Mouse (Mus musculus): Measurements from ENCODE around the gene Zfp786. TPM values are rescaled to one million over a fixed set of nuclear protein-coding genes. Genes with fewer than 3 reads are reported as not detected.

Zfp786 gene
- polyA plus RNA-seq, 1 experiment = 0.39 TPM

DNA sequence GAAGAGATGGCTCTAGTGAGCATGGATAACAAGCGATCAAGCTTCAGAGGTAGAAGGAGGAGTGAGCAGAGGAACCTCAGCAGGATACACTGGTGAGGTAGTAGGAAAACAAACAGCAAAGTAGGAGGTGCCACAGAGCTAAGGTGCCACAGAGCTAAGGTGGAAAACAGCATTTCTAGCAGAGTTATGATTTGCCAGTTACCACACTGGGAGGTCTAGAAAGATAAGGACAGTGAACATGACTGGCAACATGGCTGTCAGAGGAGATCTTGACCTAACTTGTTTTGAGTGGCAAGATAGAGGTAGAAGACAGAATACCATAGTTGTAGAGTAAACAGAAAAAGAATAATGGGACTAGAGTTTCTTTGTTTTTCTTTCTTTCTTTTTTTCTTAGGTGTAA, 11.7 kb upstream of the Zfp786 start:
- peaks cover 8% of the 10 kb centered on the region for H3K36me3 ChIP-seq (ENCODE audit: control insufficient read depth, insufficient read depth)
- H3K79me3 ChIP-seq (ENCODE audit: low read depth) = peaks cover 3% of the 10 kb centered on the region
- H3ac ChIP-seq (ENCODE audit: control insufficient read depth, insufficient read length, low read depth) = no peak overlapping the region
- peaks cover 13% of the 10 kb centered on the region for H3K79me2 ChIP-seq (ENCODE audit: control insufficient read depth, insufficient read depth)
- H3K4me3 ChIP-seq (ENCODE audit: insufficient read depth, poor library complexity, severe bottlenecking) = no peak overlapping the region
- no peaks in the 10 kb centered on the region for H3K27me3 ChIP-seq (ENCODE audit: control insufficient read depth, insufficient read depth, insufficient read length)
- TF ChIP-seq MYOG (IDR thresholded peaks at IDR 0.05; ENCODE audit: control insufficient read depth, extremely low read depth, insufficient read length) (no peak), CTCF (IDR thresholded peaks at IDR 0.05; ENCODE audit: control insufficient read depth, insufficient read depth, insufficient read length) (no peak), FOSL1 (IDR thresholded peaks at IDR 0.05; ENCODE audit: insufficient read depth, low read length, poor library complexity, severe bottlenecking) (no peak), CEBPB (IDR thresholded peaks at IDR 0.05; ENCODE audit: low read depth) (no peak), USF1 (IDR thresholded peaks at IDR 0.05; ENCODE audit: low read depth) (no peak), MYOD1 (IDR thresholded peaks at IDR 0.05; ENCODE audit: control insufficient read depth, insufficient read length, low read depth) (no peak), MAX (IDR thresholded peaks at IDR 0.05) (no peak)

DNA sequence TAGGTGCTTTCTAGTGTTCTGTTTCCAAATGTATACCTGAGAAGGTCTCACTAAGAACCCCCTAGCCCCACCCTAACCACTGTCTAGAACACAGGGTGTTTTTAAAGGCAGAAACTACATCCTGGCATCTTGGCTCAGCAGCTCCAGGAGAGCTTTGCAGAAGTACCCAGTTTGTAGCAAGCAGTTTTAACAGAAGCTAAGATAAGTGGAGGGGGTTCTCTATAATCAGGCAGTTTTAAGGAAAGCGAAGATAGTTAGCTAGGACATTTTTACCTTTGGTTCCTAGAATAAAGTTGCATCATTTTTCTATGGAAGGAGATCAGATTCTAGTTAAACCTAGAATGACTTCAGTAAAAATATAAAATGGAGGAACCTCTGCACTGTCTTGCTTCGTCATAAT, 11.2 kb upstream of the Zfp786 start:
- Histone ChIP-seq H3K79me2 (ENCODE audit: control insufficient read depth, insufficient read depth) (peaks cover 15% of the 10 kb centered on the region), H3K79me3 (ENCODE audit: low read depth) (peaks cover 6% of the 10 kb centered on the region), H3K36me3 (ENCODE audit: control insufficient read depth, insufficient read depth) (peaks cover 8% of the 10 kb centered on the region), H3K27me3 (ENCODE audit: control insufficient read depth, insufficient read depth, insufficient read length) (no peaks in the 10 kb centered on the region), H3ac (ENCODE audit: control insufficient read depth, insufficient read length, low read depth) (no peak overlapping the region), H3K4me3 (ENCODE audit: insufficient read depth, poor library complexity, severe bottlenecking) (no peak overlapping the region)
- TF ChIP-seq USF1 (IDR thresholded peaks at IDR 0.05; ENCODE audit: low read depth) (no peak), MYOD1 (IDR thresholded peaks at IDR 0.05; ENCODE audit: control insufficient read depth, insufficient read length, low read depth) (no peak), FOSL1 (IDR thresholded peaks at IDR 0.05; ENCODE audit: insufficient read depth, low read length, poor library complexity, severe bottlenecking) (no peak), CTCF (IDR thresholded peaks at IDR 0.05; ENCODE audit: control insufficient read depth, insufficient read depth, insufficient read length) (no peak), MYOG (IDR thresholded peaks at IDR 0.05; ENCODE audit: control insufficient read depth, extremely low read depth, insufficient read length) (no peak)

DNA sequence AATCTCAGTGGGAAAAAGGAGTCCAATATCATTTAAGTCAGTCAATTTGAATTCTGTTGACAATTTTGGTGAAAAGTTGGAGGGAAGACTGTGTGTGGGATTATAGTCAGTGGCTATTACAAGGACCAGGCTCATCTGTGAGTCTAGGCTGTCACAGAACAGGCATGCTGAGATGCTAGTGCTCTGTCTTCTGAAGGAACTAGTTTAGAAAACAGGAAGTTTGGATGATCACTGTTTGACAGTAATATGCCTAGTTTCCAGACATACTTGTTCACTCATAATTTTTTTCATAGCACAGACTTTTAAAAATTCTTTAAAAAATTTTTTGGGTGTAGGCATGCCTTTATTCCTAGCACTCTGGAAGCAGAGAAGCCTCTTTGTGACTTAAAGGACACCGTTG, 10.4 kb upstream of the Zfp786 start:
- TF ChIP-seq FOSL1 (IDR thresholded peaks at IDR 0.05; ENCODE audit: insufficient read depth, low read length, poor library complexity, severe bottlenecking) = no peak
- TF ChIP-seq CTCF (IDR thresholded peaks at IDR 0.05; ENCODE audit: control insufficient read depth, insufficient read depth, insufficient read length) = no peak
- TF ChIP-seq MAX (IDR thresholded peaks at IDR 0.05) = no peak
- no peak for TF ChIP-seq MYOG (IDR thresholded peaks at IDR 0.05; ENCODE audit: control insufficient read depth, extremely low read depth, insufficient read length)
- no peak for TF ChIP-seq MYOD1 (IDR thresholded peaks at IDR 0.05; ENCODE audit: control insufficient read depth, insufficient read length, low read depth)
- no peak for TF ChIP-seq USF1 (IDR thresholded peaks at IDR 0.05; ENCODE audit: low read depth)
- TF ChIP-seq CEBPB (IDR thresholded peaks at IDR 0.05; ENCODE audit: low read depth) = no peak
- Histone ChIP-seq H3K36me3 (ENCODE audit: control insufficient read depth, insufficient read depth) (peaks cover 8% of the 10 kb centered on the region), H3K79me2 (ENCODE audit: control insufficient read depth, insufficient read depth) (peaks cover 18% of the 10 kb centered on the region), H3K4me3 (ENCODE audit: insufficient read depth, poor library complexity, severe bottlenecking) (no peak overlapping the region), H3K79me3 (ENCODE audit: low read depth) (peaks cover 6% of the 10 kb centered on the region), H3K27me3 (ENCODE audit: control insufficient read depth, insufficient read depth, insufficient read length) (no peaks in the 10 kb centered on the region), H3ac (ENCODE audit: control insufficient read depth, insufficient read length, low read depth) (no peak overlapping the region)

DNA sequence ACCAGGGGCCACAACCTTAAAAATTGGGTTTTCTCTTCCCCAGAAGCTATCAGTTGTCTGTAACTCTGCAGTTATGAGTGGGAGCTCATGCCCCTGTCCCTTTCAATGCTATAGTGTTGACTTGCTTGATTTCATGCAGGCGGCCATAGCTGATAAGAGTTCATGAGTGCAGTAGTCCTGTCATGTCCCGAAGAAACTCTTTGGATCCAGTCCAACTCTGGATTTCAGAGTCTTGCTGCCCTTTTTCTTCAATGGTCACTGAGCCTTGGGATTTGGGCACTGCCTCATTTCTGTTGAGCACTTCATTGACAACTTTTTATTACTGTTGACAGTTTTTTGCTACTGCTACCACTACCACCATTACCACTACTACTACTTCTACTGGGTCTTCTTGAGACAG, 7.0 kb upstream of the Zfp786 start:
- H3K79me2 ChIP-seq (ENCODE audit: control insufficient read depth, insufficient read depth) = peaks cover 21% of the 10 kb centered on the region
- H3K79me3 ChIP-seq (ENCODE audit: low read depth) = peaks cover 6% of the 10 kb centered on the region
- no peak overlapping the region for H3K4me3 ChIP-seq (ENCODE audit: insufficient read depth, poor library complexity, severe bottlenecking)
- H3ac ChIP-seq (ENCODE audit: control insufficient read depth, insufficient read length, low read depth) = no peak overlapping the region
- H3K36me3 ChIP-seq (ENCODE audit: control insufficient read depth, insufficient read depth) = peaks cover 4% of the 10 kb centered on the region
- TF ChIP-seq CEBPB (IDR thresholded peaks at IDR 0.05; ENCODE audit: low read depth) (no peak), FOSL1 (IDR thresholded peaks at IDR 0.05; ENCODE audit: insufficient read depth, low read length, poor library complexity, severe bottlenecking) (no peak), MYOD1 (IDR thresholded peaks at IDR 0.05; ENCODE audit: control insufficient read depth, insufficient read length, low read depth) (no peak), USF1 (IDR thresholded peaks at IDR 0.05; ENCODE audit: low read depth) (no peak), MYOG (IDR thresholded peaks at IDR 0.05; ENCODE audit: control insufficient read depth, extremely low read depth, insufficient read length) (no peak), MAX (IDR thresholded peaks at IDR 0.05) (no peak), CTCF (IDR thresholded peaks at IDR 0.05; ENCODE audit: control insufficient read depth, insufficient read depth, insufficient read length) (no peak)
- no peaks in the 10 kb centered on the region for H3K27me3 ChIP-seq (ENCODE audit: control insufficient read depth, insufficient read depth, insufficient read length)

DNA sequence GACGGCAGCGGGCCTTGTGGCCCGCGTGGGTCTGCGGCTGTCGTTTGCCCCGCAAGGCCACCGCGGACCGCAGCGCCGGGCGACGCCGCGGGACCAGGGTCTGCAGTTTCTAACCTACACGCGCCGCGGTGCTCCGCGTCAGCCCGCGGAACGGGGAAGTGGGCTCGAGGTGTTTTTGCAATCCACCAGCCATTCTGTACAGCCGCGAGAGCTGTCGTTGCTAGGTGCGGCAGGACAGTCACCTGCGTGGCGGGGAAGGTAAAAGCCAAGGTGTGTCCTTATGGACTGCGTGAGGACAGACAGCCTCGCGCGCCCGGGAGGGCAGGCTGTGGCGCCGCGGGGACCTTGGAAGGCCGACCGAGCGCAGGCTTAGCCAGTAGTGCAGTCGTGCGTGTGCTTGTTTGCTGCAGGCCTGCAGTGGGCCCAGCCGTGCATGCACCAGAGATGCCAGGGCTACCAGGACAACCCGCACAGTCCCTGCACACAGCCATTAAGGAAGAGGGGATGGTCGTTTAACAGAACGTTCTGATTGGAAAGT, 5.4 kb upstream of the Zfp786 start:
- TF ChIP-seq MYOG (IDR thresholded peaks at IDR 0.05; ENCODE audit: control insufficient read depth, extremely low read depth, insufficient read length) (no peak), MAX (IDR thresholded peaks at IDR 0.05) (no peak), CEBPB (IDR thresholded peaks at IDR 0.05; ENCODE audit: low read depth) (no peak), FOSL1 (IDR thresholded peaks at IDR 0.05; ENCODE audit: insufficient read depth, low read length, poor library complexity, severe bottlenecking) (no peak), USF1 (IDR thresholded peaks at IDR 0.05; ENCODE audit: low read depth) (no peak), MYOD1 (IDR thresholded peaks at IDR 0.05; ENCODE audit: control insufficient read depth, insufficient read length, low read depth) (no peak), CTCF (IDR thresholded peaks at IDR 0.05; ENCODE audit: control insufficient read depth, insufficient read depth, insufficient read length) (no peak)
- Histone ChIP-seq H3K79me3 (ENCODE audit: low read depth) (peaks cover 6% of the 10 kb centered on the region), H3K79me2 (ENCODE audit: control insufficient read depth, insufficient read depth) (peaks cover 21% of the 10 kb centered on the region), H3K4me3 (ENCODE audit: insufficient read depth, poor library complexity, severe bottlenecking) (peak overlapping the region; percentile 80), H3K36me3 (ENCODE audit: control insufficient read depth, insufficient read depth) (peaks cover 4% of the 10 kb centered on the region), H3K27me3 (ENCODE audit: control insufficient read depth, insufficient read depth, insufficient read length) (no peaks in the 10 kb centered on the region), H3ac (ENCODE audit: control insufficient read depth, insufficient read length, low read depth) (peak overlapping the region; percentile 80)
